9 mouse cellular contexts compared by ENCODE assay signal in the genomic region with DNA sequence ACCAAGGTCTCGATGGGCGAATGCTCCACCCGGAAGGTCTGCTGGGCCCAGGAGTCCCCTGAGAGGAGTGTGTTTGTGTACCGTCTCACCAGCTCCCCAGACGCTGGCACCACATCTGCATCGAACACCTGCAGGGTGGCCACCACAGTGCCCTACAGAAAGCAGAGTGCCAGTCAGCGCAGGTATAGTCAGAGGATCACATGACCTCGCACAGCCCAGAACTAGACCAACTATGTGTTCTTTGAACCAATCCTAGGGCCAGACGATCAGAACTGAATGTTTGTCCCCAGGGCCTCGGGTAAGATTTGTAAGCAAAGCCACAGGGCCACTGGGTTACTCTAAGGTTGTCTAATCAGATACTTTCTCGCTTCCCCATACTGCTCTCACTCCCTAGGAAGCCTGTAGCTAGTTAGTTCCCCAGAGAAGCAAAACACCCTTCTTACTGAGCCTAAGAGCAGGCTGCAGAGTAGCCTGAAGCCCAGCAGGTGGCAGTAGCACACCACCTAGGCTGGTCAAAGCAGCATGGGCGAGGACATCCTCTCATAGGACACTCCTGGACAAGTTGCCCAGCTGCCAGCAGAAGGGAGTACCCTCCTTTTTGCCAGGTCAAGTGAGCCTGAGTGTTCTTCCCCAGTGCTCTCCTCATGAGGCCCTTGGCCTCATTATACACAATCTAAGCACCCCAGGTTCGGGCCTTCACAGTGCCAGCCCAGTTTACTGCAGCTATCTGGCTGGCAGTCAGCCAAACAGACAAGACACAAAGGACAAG. TPM values are rescaled to one million over a fixed set of nuclear protein-coding genes. Genes with fewer than 3 reads are reported as not detected.
A peak's percentile ranks its signal among the peaks of the same experiment; 100 is the strongest.
DNase-seq lines count a peak whose midpoint lies in the region; ATAC-seq and TF ChIP-seq lines count a peak whose summit lies in the region.
"Had no signal": no experiment of that assay in that cellular context is flagged by ENCODE, and none has a peak within 500 bp of the region (broad histone marks: within the 10 kb centered on the region; RNA-seq: fewer than 3 reads in every experiment).

No protein-coding gene starts in this region.

- H3K9ac ChIP-seq in embryonic facial prominence, embryonic 15.5 days, result no peak overlapping the region
- H3K9ac ChIP-seq in limb, embryonic 13.5 days, result no peak overlapping the region
- H3K9ac ChIP-seq in midbrain, embryonic 16.5 days (ENCODE audit: low read depth, low read length), result no peak overlapping the region
- H3K9ac ChIP-seq: embryonic facial prominence, embryonic 12.5 days had no signal

- H3K27me3 ChIP-seq in C2C12 (ENCODE audit: control insufficient read depth, insufficient read depth, insufficient read length), result peaks cover 28% of the 10 kb centered on the region
- no peaks in the 10 kb centered on the region for H3K27me3 ChIP-seq in embryonic facial prominence, embryonic 15.5 days
- H3K27me3 ChIP-seq in heart, embryonic 10.5 days (ENCODE audit: insufficient read depth, poor library complexity, severe bottlenecking), result 0 out of 2 replicates have a peak, but pooled peaks cover 3% of the 10 kb centered on the region
- H3K27me3 ChIP-seq in limb, embryonic 13.5 days, result no peaks in the 10 kb centered on the region
- H3K27me3 ChIP-seq in midbrain, embryonic 16.5 days (ENCODE audit: control insufficient read depth, insufficient read depth, low read depth, low read length), result no peaks in the 10 kb centered on the region
- no peaks in the 10 kb centered on the region for H3K27me3 ChIP-seq in spleen, adult 2 months (ENCODE audit: control insufficient read depth, insufficient read depth, low read length)
- H3K27me3 ChIP-seq: embryonic facial prominence, embryonic 12.5 days had no signal

- H3K4me3 ChIP-seq in C2C12 (ENCODE audit: insufficient read depth, poor library complexity, severe bottlenecking), result no peak overlapping the region
- H3K4me3 ChIP-seq in bone marrow, adult 2 months (replicated peaks; ENCODE audit: control insufficient read depth, low read depth, low read length), result no peak overlapping the region
- no peak overlapping the region for H3K4me3 ChIP-seq in embryonic facial prominence, embryonic 15.5 days (replicated peaks)
- no peak overlapping the region for H3K4me3 ChIP-seq in heart, embryonic 10.5 days
- no peak overlapping the region for H3K4me3 ChIP-seq in limb, embryonic 13.5 days
- no peak overlapping the region for H3K4me3 ChIP-seq in midbrain, embryonic 16.5 days (ENCODE audit: low read depth, low read length)
- no peak overlapping the region for H3K4me3 ChIP-seq in spleen, adult 2 months (ENCODE audit: extremely low read depth, insufficient read depth, insufficient read length)
- H3K4me3 ChIP-seq: embryonic facial prominence, embryonic 12.5 days had no signal

- peak; percentile 93 for TF ChIP-seq CTCF in C2C12 (IDR thresholded peaks at IDR 0.05; ENCODE audit: control insufficient read depth, insufficient read depth, insufficient read length)
- peak; percentile 99 for TF ChIP-seq CTCF in bone marrow, adult 2 months (IDR thresholded peaks at IDR 0.05; ENCODE audit: control insufficient read depth, insufficient read depth, low read length)
- peak; percentile 94; the same call in 1 of the 2 replicates for TF ChIP-seq CTCF in spleen, adult 2 months (IDR thresholded peaks at IDR 0.05; ENCODE audit: extremely low read depth, insufficient read depth, insufficient read length, insufficient replicate concordance)

- no peaks in the 10 kb centered on the region for H3K9me3 ChIP-seq in embryonic facial prominence, embryonic 15.5 days (replicated peaks)
- H3K9me3 ChIP-seq in heart, embryonic 10.5 days, result no peaks in the 10 kb centered on the region
- no peaks in the 10 kb centered on the region for H3K9me3 ChIP-seq in limb, embryonic 13.5 days
- no peaks in the 10 kb centered on the region for H3K9me3 ChIP-seq in midbrain, embryonic 16.5 days (replicated peaks; ENCODE audit: control insufficient read depth, low read length, poor library complexity, severe bottlenecking)
- H3K9me3 ChIP-seq: embryonic facial prominence, embryonic 12.5 days had no signal

- WGBS in bone marrow, adult 2 months, result 46% methylated on average over 13 of the region's 13 CpGs
- WGBS in embryonic facial prominence, embryonic 15.5 days, result 61% methylated on average over 13 of the region's 13 CpGs
- WGBS in heart, embryonic 10.5 days, result 63% methylated on average over 13 of the region's 13 CpGs
- 60% methylated on average over 13 of the region's 13 CpGs for WGBS in limb, embryonic 13.5 days
- WGBS in midbrain, embryonic 16.5 days, result 58% methylated on average over 13 of the region's 13 CpGs
- 33% methylated on average over 13 of the region's 13 CpGs for WGBS in spleen, adult 2 months

- no peaks in the 10 kb centered on the region for H3K79me3 ChIP-seq in C2C12 (ENCODE audit: low read depth)

- peak; percentile 82 for DNase-seq in heart, embryonic 10.5 days (ENCODE audit: low spot score)
- DNase-seq in kidney, adult 9 months, result peak; percentile 77
- peak; percentile 50 to 69 for DNase-seq in spleen, adult 2 months (ENCODE audit: low read depth in 1 of 2, low spot score in 2 of 2)

- H3K27ac ChIP-seq in bone marrow, adult 2 months (ENCODE audit: control insufficient read depth, insufficient read depth, low read depth, low read length, poor library complexity), result peak overlapping the region; percentile 20
- no peak overlapping the region for H3K27ac ChIP-seq in embryonic facial prominence, embryonic 15.5 days (replicated peaks)
- no peak overlapping the region for H3K27ac ChIP-seq in heart, embryonic 10.5 days
- H3K27ac ChIP-seq in limb, embryonic 13.5 days, result no peak overlapping the region
- no peak overlapping the region for H3K27ac ChIP-seq in midbrain, embryonic 16.5 days (ENCODE audit: low read length)
- H3K27ac ChIP-seq in spleen, adult 2 months (ENCODE audit: insufficient read depth, low read length), result peak overlapping the region; percentile 10; the same call in 1 of the 2 replicates
- H3K27ac ChIP-seq: embryonic facial prominence, embryonic 12.5 days had no signal

- no peak overlapping the region for H3K4me2 ChIP-seq in embryonic facial prominence, embryonic 15.5 days (replicated peaks)
- H3K4me2 ChIP-seq in limb, embryonic 13.5 days (replicated peaks), result no peak overlapping the region
- no peak overlapping the region for H3K4me2 ChIP-seq in midbrain, embryonic 16.5 days (ENCODE audit: low read length)
- H3K4me2 ChIP-seq: embryonic facial prominence, embryonic 12.5 days had no signal

- H3K4me1 ChIP-seq in bone marrow, adult 2 months (ENCODE audit: control insufficient read depth, insufficient read depth, low read length), result no peaks in the 10 kb centered on the region; the same call in 1 of the 2 replicates
- no peaks in the 10 kb centered on the region for H3K4me1 ChIP-seq in embryonic facial prominence, embryonic 15.5 days
- peaks cover 6% of the 10 kb centered on the region; the same call in 1 of the 2 replicates for H3K4me1 ChIP-seq in heart, embryonic 10.5 days
- H3K4me1 ChIP-seq in limb, embryonic 13.5 days, result no peaks in the 10 kb centered on the region
- no peaks in the 10 kb centered on the region for H3K4me1 ChIP-seq in midbrain, embryonic 16.5 days (ENCODE audit: control insufficient read depth, insufficient read depth, low read length)
- no peaks in the 10 kb centered on the region for H3K4me1 ChIP-seq in spleen, adult 2 months (ENCODE audit: control insufficient read depth, insufficient read depth, insufficient read length)
- H3K4me1 ChIP-seq: embryonic facial prominence, embryonic 12.5 days had no signal

- H3K79me2 ChIP-seq in C2C12 (ENCODE audit: control insufficient read depth, insufficient read depth), result no peaks in the 10 kb centered on the region

- H3ac ChIP-seq in C2C12 (ENCODE audit: control insufficient read depth, insufficient read length, low read depth), result no peak overlapping the region

- no peak for TF ChIP-seq POLR2A in bone marrow, adult 2 months (IDR thresholded peaks at IDR 0.05; ENCODE audit: borderline replicate concordance, control insufficient read depth, low read depth, low read length)
- no peak for TF ChIP-seq POLR2A in spleen, adult 2 months (IDR thresholded peaks at IDR 0.05; ENCODE audit: low read depth, low read length)

- no peaks in the 10 kb centered on the region for H3K36me3 ChIP-seq in C2C12 (ENCODE audit: control insufficient read depth, insufficient read depth)
- no peaks in the 10 kb centered on the region for H3K36me3 ChIP-seq in embryonic facial prominence, embryonic 15.5 days
- no peaks in the 10 kb centered on the region for H3K36me3 ChIP-seq in heart, embryonic 10.5 days
- H3K36me3 ChIP-seq in limb, embryonic 13.5 days, result no peaks in the 10 kb centered on the region
- H3K36me3 ChIP-seq in midbrain, embryonic 16.5 days (ENCODE audit: control insufficient read depth, insufficient read depth, low read length), result no peaks in the 10 kb centered on the region
- H3K36me3 ChIP-seq in spleen, adult 2 months (ENCODE audit: control insufficient read depth, insufficient read depth, low read length), result no peaks in the 10 kb centered on the region
- H3K36me3 ChIP-seq: embryonic facial prominence, embryonic 12.5 days had no signal

- ATAC-seq in embryonic facial prominence, embryonic 15.5 days (ENCODE audit: insufficient number of reproducible peaks, low FRiP score, low TSS enrichment, low read depth), result peak; percentile 28
- ATAC-seq in limb, embryonic 13.5 days (ENCODE audit: low FRiP score, low read depth), result peak; percentile 69; the same call in 1 of the 2 replicates
- ATAC-seq in midbrain, embryonic 16.5 days, result peak; percentile 83

TF ChIP-seq in C2C12, 6 proteins besides CTCF, POLR2A, EP300 and RAD21 (continues in another document):
- peak; percentile 69 for TF ChIP-seq MAX (IDR thresholded peaks at IDR 0.05)

RNA-seq across cellular contexts. Expression of a gene that starts 18.0 kb away (rescaled TPM):
- 0.25 TPM for polyA plus RNA-seq in C2C12 (2012; fragmentation: generic; extraction: Trizol)
- polyA plus RNA-seq in bone marrow, adult 2 months (2011; ENCODE audit: insufficient read depth, insufficient read length, low replicate concordance, missing spikeins), result 0.36 TPM in 1 of 2 replicates, not detected in the other
- 1.8 and 3.0 TPM in 2 replicates for polyA plus RNA-seq in embryonic facial prominence, embryonic 15.5 days (2015; fragmentation: Nextera tagmentation; extraction: Ambion mirVana)
- polyA plus RNA-seq in heart, embryonic 10.5 days (2016; fragmentation: Nextera tagmentation; extraction: Ambion mirVana), result 0.06 and 1.3 TPM in 2 replicates
- polyA plus RNA-seq in limb, embryonic 13.5 days (2015; fragmentation: Nextera tagmentation; extraction: Ambion mirVana), result 0.33 and 0.47 TPM in 2 replicates
- 6.1 and 7.8 TPM in 2 replicates for polyA plus RNA-seq in midbrain, embryonic 16.5 days (2015; fragmentation: Nextera tagmentation; extraction: Ambion mirVana)
- polyA plus RNA-seq in spleen, adult 2 months (2012; rRNA removed), result 0.63 and 0.68 TPM in 2 replicates

RNA-seq across cellular contexts. Expression of a gene that starts 40.6 kb away (rescaled TPM):
- polyA plus RNA-seq in C2C12 (2012; fragmentation: generic; extraction: Trizol), result 4.6 TPM
- 10.8 and 12.8 TPM in 2 replicates for polyA plus RNA-seq in bone marrow, adult 2 months (2011; ENCODE audit: insufficient read depth, insufficient read length, low replicate concordance, missing spikeins)
- 16.8 and 17.4 TPM in 2 replicates for polyA plus RNA-seq in embryonic facial prominence, embryonic 15.5 days (2015; fragmentation: Nextera tagmentation; extraction: Ambion mirVana)
- 7.3 and 10.5 TPM in 2 replicates for polyA plus RNA-seq in heart, embryonic 10.5 days (2016; fragmentation: Nextera tagmentation; extraction: Ambion mirVana)
- 15.3 and 15.6 TPM in 2 replicates for polyA plus RNA-seq in limb, embryonic 13.5 days (2015; fragmentation: Nextera tagmentation; extraction: Ambion mirVana)
- polyA plus RNA-seq in midbrain, embryonic 16.5 days (2015; fragmentation: Nextera tagmentation; extraction: Ambion mirVana), result 10.4 and 11.8 TPM in 2 replicates
- polyA plus RNA-seq in spleen, adult 2 months (2012; rRNA removed), result 1.3 and 1.5 TPM in 2 replicates

Comparison
In these comparisons a context has a peak if more than half of its experiments do, and no peak if none do; other contexts are left out.
1. H3K27ac ChIP-seq: peak in bone marrow, adult 2 months (single experiment) and spleen, adult 2 months (single experiment); none in embryonic facial prominence, embryonic 15.5 days (single experiment), heart, embryonic 10.5 days (single experiment), limb, embryonic 13.5 days (single experiment) and midbrain, embryonic 16.5 days (single experiment).
2. ATAC-seq: peak in every context shown above with its lines; median percentile 83 in midbrain, embryonic 16.5 days; 69 in limb, embryonic 13.5 days; 28 in embryonic facial prominence, embryonic 15.5 days.
3. Peak in every context shown above with its lines, with median percentiles within 50 percentile points of each other: CTCF ChIP-seq and DNase-seq.